Mouse (Mus musculus): ENCODE measurements around the gene Mysm1.

Mysm1 gene

DNA sequence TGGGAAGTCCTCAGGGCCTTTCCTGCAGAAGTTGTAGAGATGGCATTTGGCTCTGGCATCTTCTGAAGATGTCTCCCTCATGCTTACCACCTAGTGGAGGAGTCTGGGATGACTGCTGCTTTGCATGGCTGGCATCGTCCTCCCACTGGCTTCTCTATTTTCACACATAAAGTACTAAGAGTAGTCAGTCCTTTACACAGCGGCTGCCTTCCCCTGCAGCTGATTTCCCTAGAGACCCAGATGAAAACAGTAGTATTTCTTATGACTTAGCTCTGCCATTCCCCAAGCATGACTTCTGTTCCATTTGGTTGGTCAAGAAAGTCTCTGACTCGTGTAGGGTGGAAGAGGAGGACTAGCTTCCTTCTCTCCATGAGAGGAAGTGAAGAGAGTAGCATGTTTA lies 20.3 kb upstream of the Mysm1 start:
- DNase-seq (ENCODE audit: low read depth, low spot score) = peak; percentile 88
- no peaks in the 10 kb centered on the region for H3K36me3 ChIP-seq (ENCODE audit: control insufficient read depth, insufficient read depth, low read length, poor library complexity, severe bottlenecking)
- H3K27me3 ChIP-seq (ENCODE audit: control insufficient read depth, insufficient read depth, low read length, poor library complexity, severe bottlenecking) = no peaks in the 10 kb centered on the region

DNA sequence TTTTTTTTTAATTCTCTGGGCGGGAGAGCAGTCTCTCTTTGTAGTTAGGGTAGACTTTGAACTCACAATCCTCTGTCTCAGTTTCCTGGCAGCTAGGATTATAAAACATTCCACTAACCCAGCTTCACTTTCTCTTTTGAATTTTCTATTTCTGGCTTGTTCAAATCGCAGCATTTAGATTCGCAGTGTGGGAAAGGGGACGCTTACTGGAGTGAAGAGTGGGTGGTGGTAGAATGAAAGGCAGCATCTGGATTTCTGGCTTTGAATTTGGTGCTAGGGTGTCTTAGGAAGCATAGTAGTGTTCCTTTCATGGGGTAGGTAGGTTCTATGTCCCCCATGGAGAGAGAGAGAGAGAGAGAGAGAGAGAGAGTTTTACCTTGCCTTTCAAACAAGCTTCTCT lies 17.0 kb upstream of the Mysm1 start:
- DNase-seq (ENCODE audit: low read depth, low spot score) = no peak
- H3K27me3 ChIP-seq (ENCODE audit: control insufficient read depth, insufficient read depth, low read length, poor library complexity, severe bottlenecking) = no peaks in the 10 kb centered on the region
- no peaks in the 10 kb centered on the region for H3K36me3 ChIP-seq (ENCODE audit: control insufficient read depth, insufficient read depth, low read length, poor library complexity, severe bottlenecking)

DNA sequence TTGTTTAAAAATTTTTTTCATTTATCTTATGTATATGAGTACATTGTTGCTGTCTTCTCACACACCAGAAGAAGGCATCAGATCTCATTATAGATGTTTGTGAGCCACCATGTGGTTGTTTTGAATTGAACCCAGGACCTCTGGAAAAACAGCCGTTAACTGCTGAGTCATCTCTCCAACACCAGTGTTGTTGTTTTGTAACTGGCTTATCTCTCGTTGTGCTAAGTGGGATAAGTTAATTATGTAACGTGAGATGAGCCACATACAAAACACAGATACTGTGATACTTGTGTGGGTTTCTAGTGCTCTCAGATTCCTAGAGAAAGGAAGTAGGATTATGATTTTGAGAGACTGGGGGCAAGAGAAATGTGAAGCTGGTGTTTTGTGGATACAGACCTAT lies 11.3 kb upstream of the Mysm1 start:
- Histone ChIP-seq H3K36me3 (ENCODE audit: control insufficient read depth, insufficient read depth, low read length, poor library complexity, severe bottlenecking) (no peaks in the 10 kb centered on the region), H3K27me3 (ENCODE audit: control insufficient read depth, insufficient read depth, low read length, poor library complexity, severe bottlenecking) (no peaks in the 10 kb centered on the region)
- DNase-seq (ENCODE audit: low read depth, low spot score) = no peak

DNA sequence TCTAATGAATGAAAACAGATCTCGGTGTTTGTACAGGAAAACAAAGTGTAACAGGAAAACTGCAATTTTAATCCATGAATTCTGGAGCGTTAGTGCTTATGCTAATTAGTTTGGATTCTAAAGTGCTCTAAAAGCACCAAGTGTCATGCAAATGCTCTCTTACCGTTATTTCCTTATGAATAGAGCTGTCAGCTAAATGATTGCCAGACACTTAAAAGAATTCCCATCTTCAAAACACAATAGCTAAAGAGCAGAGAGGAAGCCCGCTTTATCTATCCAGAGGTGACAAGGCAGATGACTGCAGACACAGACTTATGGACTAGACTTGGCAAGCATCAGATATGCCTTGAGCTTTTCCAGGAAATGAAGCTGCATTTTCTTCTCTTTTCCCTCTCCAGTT lies 8.8 kb upstream of the Mysm1 start:
- H3K36me3 ChIP-seq (ENCODE audit: control insufficient read depth, insufficient read depth, low read length, poor library complexity, severe bottlenecking) = no peaks in the 10 kb centered on the region
- DNase-seq (ENCODE audit: low read depth, low spot score) = no peak
- no peaks in the 10 kb centered on the region for H3K27me3 ChIP-seq (ENCODE audit: control insufficient read depth, insufficient read depth, low read length, poor library complexity, severe bottlenecking)

DNA sequence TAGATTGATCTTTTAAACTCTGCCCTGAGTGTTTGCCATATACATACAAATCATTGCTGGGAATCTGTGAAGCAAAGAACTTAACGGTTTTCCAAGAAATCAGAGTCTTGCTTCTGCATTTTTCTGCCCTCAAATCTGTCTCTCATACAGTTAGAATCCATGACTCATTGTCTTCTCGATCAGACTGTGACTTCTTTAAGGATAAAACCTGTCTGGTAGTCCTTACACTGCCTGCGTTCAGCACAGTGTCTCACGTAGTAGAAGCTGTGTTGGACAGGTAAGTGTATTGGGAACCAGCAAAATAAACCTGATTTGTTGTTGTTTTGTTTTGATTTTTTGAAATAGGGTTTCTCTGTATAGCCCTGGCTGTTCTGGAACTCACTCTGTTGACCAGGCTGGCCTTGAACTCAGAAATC lies 608 bp upstream of the Mysm1 start:
- Histone ChIP-seq H3K27me3 (ENCODE audit: control insufficient read depth, insufficient read depth, low read length, poor library complexity, severe bottlenecking) (no peaks in the 10 kb centered on the region), H3K36me3 (ENCODE audit: control insufficient read depth, insufficient read depth, low read length, poor library complexity, severe bottlenecking) (no peaks in the 10 kb centered on the region; the same call in 1 of the 2 replicates)
- no peak for DNase-seq (ENCODE audit: low read depth, low spot score)

DNA sequence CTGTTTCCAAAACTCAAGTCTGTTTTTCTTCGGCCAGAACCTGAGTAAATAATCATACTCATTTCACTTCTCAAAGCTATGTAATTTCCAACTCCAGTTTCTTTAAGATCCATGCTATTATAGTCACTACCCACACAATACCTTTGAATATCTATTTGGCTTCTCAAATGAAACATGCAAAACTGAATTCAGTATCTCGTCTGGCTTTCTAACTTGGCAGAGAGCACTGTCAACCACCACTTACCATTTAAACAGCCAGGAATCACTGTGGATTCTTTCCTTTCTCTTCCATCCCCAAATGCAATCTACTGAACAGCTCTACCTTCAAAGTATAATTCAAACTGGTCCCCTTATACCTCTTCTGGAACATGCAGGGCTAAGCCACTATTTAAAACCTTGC lies 5.6 kb downstream of the Mysm1 start:
- no peak for DNase-seq (ENCODE audit: low read depth, low spot score)
- no peaks in the 10 kb centered on the region for H3K27me3 ChIP-seq (ENCODE audit: control insufficient read depth, insufficient read depth, low read length, poor library complexity, severe bottlenecking)

DNA sequence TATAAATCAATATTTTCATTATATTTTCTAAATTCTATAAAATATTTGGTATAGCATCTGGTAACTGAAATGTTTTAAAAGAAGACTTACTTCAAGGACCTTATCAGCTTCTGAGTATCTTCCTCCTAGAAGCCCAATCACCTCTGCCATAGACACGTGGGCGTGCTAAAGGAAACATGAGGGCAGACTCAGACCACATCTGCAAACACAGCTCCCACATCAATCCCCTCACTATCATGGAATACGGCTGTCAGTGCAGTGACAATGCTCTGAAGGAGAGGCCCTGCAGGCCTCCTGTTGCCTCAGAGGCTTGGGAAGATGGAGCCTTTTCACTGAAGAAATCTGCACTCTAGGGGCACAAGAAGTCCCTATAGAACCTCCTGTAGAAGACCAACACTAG lies 26.1 kb downstream of the Mysm1 start:
- no peak for DNase-seq (ENCODE audit: low read depth, low spot score)
- Histone ChIP-seq H3K36me3 (ENCODE audit: control insufficient read depth, insufficient read depth, low read length, poor library complexity, severe bottlenecking) (peaks cover 31% of the 10 kb centered on the region), H3K27me3 (ENCODE audit: control insufficient read depth, insufficient read depth, low read length, poor library complexity, severe bottlenecking) (no peaks in the 10 kb centered on the region)

More for the DNA sequence above, 5.6 kb downstream of the Mysm1 start:
- peaks cover 3% of the 10 kb centered on the region; the same call in 1 of the 2 replicates for H3K36me3 ChIP-seq (ENCODE audit: control insufficient read depth, insufficient read depth, low read length, poor library complexity, severe bottlenecking)

DNA sequence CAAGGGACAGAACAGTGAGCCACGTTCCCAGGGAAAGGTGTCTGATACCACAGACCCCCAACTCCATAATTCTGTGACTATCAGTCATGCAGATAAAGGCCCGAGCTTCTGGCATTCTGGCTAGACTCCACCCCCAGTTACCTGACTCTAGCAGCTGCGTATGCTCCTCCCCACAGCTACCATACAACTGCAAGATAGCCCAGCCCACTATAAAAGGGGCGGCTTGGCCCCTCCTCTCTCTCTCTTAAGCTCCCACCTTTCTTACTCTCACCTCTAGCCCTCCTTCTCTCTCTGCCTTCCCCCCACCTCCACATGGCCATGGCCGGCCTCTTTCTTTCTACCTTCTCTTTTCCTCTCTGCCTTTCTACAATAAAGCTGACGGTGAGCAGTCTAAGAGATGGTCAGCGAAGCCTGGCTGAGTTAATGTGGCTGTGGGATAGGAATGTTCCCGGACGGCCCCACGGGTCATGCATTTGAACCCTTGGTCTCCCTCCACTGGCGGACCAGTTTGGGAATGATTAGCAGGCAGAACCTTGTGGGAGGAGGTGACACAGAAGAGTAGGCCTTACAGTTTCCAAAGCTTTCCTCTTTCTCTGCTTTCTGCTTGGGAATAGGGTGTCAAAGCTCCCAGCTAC lies 37.6 kb downstream of the Mysm1 start:
- Histone ChIP-seq H3K36me3 (ENCODE audit: control insufficient read depth, insufficient read depth, low read length, poor library complexity, severe bottlenecking) (peaks cover 5% of the 10 kb centered on the region), H3K27me3 (ENCODE audit: control insufficient read depth, insufficient read depth, low read length, poor library complexity, severe bottlenecking) (no peaks in the 10 kb centered on the region)
- DNase-seq (ENCODE audit: low read depth, low spot score) = no peak

DNA sequence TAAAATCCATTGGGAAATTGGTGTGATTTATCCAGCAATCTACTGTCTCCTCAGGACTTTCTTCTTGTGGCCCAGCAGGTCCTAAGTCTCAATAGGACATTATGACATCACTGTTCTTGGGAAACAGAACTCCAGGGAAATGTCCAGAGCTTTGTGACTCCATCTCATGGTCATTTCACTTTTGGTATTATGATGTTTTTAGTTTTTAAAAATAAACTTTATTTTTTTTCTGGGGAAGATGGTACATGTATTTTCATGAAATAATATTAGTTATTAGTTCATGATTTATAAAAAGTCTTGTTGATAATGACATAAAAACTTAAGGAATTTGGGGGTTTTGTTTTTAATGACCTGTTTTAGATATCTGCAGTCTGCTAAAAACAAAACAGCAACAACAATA lies 50.2 kb downstream of the Mysm1 start, which contains the start of gene Eqtn:
Gene Eqtn, minus strand, starts transcription at position 101 of the 400 bp plus-strand sequence.
- DNase-seq (ENCODE audit: low read depth, low spot score) = no peak
- Histone ChIP-seq H3K36me3 (ENCODE audit: control insufficient read depth, insufficient read depth, low read length, poor library complexity, severe bottlenecking) (no peaks in the 10 kb centered on the region), H3K27me3 (ENCODE audit: control insufficient read depth, insufficient read depth, low read length, poor library complexity, severe bottlenecking) (no peaks in the 10 kb centered on the region)

DNA sequence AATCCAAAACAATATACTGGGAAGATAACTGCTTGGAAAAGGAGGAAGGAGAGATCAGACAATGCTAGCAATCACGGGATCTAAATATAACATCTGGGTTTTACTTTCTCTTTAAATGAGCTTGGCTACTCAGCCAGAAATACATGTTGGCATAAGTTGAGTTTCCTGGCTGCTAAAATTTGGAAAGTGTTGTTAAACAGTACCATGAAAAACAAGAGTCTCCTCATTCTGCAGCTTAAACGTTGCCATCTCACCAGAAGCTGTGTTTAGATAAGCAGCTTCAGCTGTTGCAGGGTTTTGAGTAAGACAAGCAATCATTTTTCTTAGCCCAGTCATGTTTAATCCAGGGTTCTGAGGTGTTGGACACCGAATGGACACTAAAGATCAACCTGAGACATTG lies 77.1 kb downstream of the Mysm1 start:
- DNase-seq (ENCODE audit: low read depth, low spot score) = no peak
- Histone ChIP-seq H3K36me3 (ENCODE audit: control insufficient read depth, insufficient read depth, low read length, poor library complexity, severe bottlenecking) (no peaks in the 10 kb centered on the region), H3K27me3 (ENCODE audit: control insufficient read depth, insufficient read depth, low read length, poor library complexity, severe bottlenecking) (no peaks in the 10 kb centered on the region)

DNA sequence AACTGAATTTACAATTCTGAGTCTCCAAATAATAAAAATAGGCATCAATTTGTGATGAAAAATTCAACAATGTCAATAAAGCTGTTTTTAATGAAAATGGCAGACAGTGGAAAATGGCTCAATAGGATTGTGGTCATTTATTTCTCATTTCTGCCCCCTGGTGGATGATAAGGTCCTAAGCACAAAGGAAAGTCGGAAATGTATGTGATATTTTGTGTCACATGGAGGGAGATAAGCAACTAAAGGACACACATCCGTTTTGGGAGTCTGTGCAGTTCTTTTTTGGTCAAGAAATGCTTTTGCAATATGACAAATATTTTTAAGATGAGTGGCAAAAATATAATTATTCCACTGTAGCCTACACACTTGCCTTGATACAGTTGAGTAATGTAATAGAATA lies 78.2 kb downstream of the Mysm1 start:
- no peaks in the 10 kb centered on the region for H3K36me3 ChIP-seq (ENCODE audit: control insufficient read depth, insufficient read depth, low read length, poor library complexity, severe bottlenecking)
- no peaks in the 10 kb centered on the region for H3K27me3 ChIP-seq (ENCODE audit: control insufficient read depth, insufficient read depth, low read length, poor library complexity, severe bottlenecking)
- peak; percentile 16 for DNase-seq (ENCODE audit: low read depth, low spot score)

All from splenic B cell, adult 2 months (primary cell).